Mouse (Mus musculus): ENCODE data around the gene Rho. TPM values are rescaled to one million over a fixed set of nuclear protein-coding genes. Genes with fewer than 3 reads are reported as not detected.

Rho gene
- 0.09 and 0.19 TPM in 2 replicates for polyA plus RNA-seq (2015; fragmentation: Nextera tagmentation; extraction: Ambion mirVana)

- Histone ChIP-seq H3K27me3 (no peaks in the 10 kb centered on the region), H3K36me3 (no peaks in the 10 kb centered on the region), H3K4me2 (replicated peaks) (no peak within 1 kb of the TSS), H3K4me1 (peaks cover 18% of the 10 kb centered on the region), H3K9me3 (no peaks in the 10 kb centered on the region), H3K4me3 (no peak within 1 kb of the TSS), H3K9ac (replicated peaks) (no peak within 1 kb of the TSS), H3K27ac (replicated peaks) (no peak within 1 kb of the TSS)
- no peak for ATAC-seq (replicated peaks)
- 90% methylated on average over 14 of the region's 14 CpGs for WGBS
Measured at GRCm38 (mm10) chr6:115931639-115932038, at the start of gene Rho. Rho (plus strand) TSS chr6:115931748.

DNA sequence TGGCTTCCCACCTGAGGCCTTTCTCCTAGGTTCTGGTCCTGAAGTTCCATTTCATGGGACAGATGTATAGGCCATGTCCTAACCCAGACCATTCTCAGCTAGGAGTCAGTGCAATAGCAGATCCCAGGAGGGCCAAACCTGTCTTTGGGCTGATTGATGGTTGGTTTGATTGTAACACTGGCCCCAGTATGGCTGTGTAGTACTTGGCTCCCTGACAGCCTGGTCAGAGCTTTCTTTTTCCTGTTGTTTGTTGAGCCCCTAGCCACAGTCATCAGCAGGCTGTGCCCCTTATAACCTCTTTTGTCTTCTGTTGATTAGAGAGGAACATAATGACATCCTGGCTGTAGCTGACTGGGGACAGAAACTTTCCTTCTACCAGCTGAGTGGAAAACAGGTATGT is 47.5 kb upstream of the Rho start:
- peaks cover 30% of the 10 kb centered on the region; the same call in 1 of the 2 replicates for H3K36me3 ChIP-seq
- H3K9me3 ChIP-seq = no peaks in the 10 kb centered on the region
- H3K27ac ChIP-seq (replicated peaks) = no peak overlapping the region
- no peak overlapping the region for H3K9ac ChIP-seq (replicated peaks)
- H3K27me3 ChIP-seq = no peaks in the 10 kb centered on the region
- no peak for ATAC-seq (replicated peaks)
- no peaks in the 10 kb centered on the region for H3K4me1 ChIP-seq
- no peak overlapping the region for H3K4me3 ChIP-seq
- no peak overlapping the region for H3K4me2 ChIP-seq (replicated peaks)

DNA sequence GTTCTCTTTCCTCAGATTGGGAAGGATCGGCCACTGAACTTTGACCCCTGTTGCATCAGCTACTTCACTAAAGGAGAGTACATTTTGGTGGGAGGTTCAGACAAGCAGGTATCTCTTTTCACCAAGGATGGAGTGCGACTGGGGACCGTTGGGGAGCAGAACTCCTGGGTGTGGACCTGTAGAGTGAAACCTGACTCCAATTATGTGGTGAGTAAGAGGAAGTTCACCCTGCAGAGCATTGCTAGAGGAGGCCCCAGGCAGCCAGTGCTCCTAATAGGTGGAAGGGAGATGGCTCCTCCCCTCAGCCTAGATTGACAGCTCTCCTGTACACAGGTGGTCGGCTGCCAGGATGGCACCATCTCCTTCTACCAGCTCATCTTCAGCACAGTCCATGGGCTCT is 44.7 kb upstream of the Rho start:
- H3K4me2 ChIP-seq (replicated peaks) = no peak overlapping the region
- H3K27ac ChIP-seq (replicated peaks) = no peak overlapping the region
- peaks cover 27% of the 10 kb centered on the region; the same call in 1 of the 2 replicates for H3K36me3 ChIP-seq
- no peak for ATAC-seq (replicated peaks)
- H3K9me3 ChIP-seq = no peaks in the 10 kb centered on the region
- WGBS = 76% methylated on average over 4 of the region's 4 CpGs
- H3K27me3 ChIP-seq = no peaks in the 10 kb centered on the region
- H3K4me3 ChIP-seq = no peak overlapping the region
- H3K9ac ChIP-seq (replicated peaks) = no peak overlapping the region
- peaks cover 17% of the 10 kb centered on the region for H3K4me1 ChIP-seq

- H3K36me3 ChIP-seq = peaks cover 27% of the 10 kb centered on the region; the same call in 1 of the 2 replicates
- no peak overlapping the region for H3K4me3 ChIP-seq
- H3K27me3 ChIP-seq = no peaks in the 10 kb centered on the region
- no peak overlapping the region for H3K27ac ChIP-seq (replicated peaks)
- peaks cover 24% of the 10 kb centered on the region for H3K4me1 ChIP-seq
- ATAC-seq (replicated peaks) = no peak
- no peaks in the 10 kb centered on the region for H3K9me3 ChIP-seq
- WGBS = 92% methylated on average over 3 of the region's 3 CpGs
- H3K4me2 ChIP-seq (replicated peaks) = no peak overlapping the region
- no peak overlapping the region for H3K9ac ChIP-seq (replicated peaks)
Measured at GRCm38 (mm10) chr6:115888296-115888695, 43.3 kb upstream of the Rho start.

DNA sequence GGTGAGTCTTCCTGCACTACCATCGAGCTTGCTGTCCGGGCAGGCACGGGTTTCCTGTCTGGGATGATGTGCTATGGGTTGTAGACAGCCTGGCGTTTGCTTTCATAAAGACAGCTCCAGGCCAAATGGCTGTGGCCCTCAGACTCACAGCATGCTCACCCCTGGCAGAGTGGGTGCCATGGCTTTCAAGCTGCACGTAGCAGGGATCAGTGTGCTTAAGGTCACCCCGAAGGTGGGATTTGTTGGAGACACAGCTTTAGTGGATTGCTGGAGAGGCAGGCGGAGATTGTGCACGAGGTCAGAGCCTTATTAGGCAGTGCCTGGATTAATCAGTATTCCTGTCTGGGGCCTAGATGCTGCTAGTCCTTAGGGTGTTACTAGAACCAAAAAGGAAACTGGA is 40.9 kb upstream of the Rho start:
- Histone ChIP-seq H3K27ac (replicated peaks) (peak overlapping the region; percentile 84), H3K9ac (replicated peaks) (no peak overlapping the region)
- 75% methylated on average over 8 of the region's 8 CpGs for WGBS

GRCm38 (mm10) chr6:115891061-115891460 is 40.5 kb upstream of the Rho start:
- no peak overlapping the region for H3K4me3 ChIP-seq
- no peak overlapping the region for H3K9ac ChIP-seq (replicated peaks)
- H3K36me3 ChIP-seq = peaks cover 21% of the 10 kb centered on the region; the same call in 1 of the 2 replicates
- ATAC-seq (replicated peaks) = peak; percentile 69
- no peak overlapping the region; the same call in 1 of the 2 replicates for H3K4me2 ChIP-seq (replicated peaks)
- H3K9me3 ChIP-seq = no peaks in the 10 kb centered on the region
- peak overlapping the region; percentile 84 for H3K27ac ChIP-seq (replicated peaks)
- WGBS = 52% methylated on average over 6 of the region's 6 CpGs
- no peaks in the 10 kb centered on the region for H3K27me3 ChIP-seq
- peaks cover 24% of the 10 kb centered on the region for H3K4me1 ChIP-seq

More for the DNA sequence above, 40.9 kb upstream of the Rho start:
- no peaks in the 10 kb centered on the region for H3K9me3 ChIP-seq
- H3K4me1 ChIP-seq = peaks cover 24% of the 10 kb centered on the region
- 0 out of 2 replicates have a peak, but pooled peaks have one; percentile 30 for ATAC-seq (replicated peaks)
- H3K4me3 ChIP-seq = no peak overlapping the region
- H3K27me3 ChIP-seq = no peaks in the 10 kb centered on the region
- peaks cover 21% of the 10 kb centered on the region; the same call in 1 of the 2 replicates for H3K36me3 ChIP-seq
- no peak overlapping the region; the same call in 1 of the 2 replicates for H3K4me2 ChIP-seq (replicated peaks)

DNA sequence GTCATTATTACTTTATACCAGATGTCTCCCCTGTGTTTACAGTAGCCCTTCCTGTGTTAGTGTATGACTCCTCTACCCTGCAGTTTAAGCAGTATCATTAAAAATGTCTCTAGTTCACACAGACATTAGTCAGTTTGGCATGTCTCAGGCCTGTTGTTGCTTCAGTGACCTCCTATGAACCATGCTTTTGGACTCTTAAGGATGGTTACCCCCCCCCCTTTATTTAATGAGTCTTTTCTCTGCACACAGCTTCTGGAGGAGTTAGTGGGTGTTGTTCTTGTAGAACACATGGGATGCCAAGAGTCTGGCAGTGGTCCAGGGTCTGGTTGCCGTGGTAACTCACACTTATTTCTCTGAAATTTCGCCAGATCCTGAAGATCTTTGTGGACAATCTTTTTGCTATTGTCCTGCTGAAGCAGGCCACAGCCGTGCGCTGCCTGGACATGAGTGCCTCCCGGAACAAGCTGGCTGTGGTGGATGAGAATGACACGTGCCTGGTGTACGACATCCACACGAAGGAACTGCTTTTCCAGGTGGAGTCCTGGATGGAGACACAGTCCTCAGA is 40.0 kb upstream of the Rho start:
- no peaks in the 10 kb centered on the region for H3K27me3 ChIP-seq
- ATAC-seq (replicated peaks) = peak; percentile 68
- peak overlapping the region; percentile 84 for H3K27ac ChIP-seq (replicated peaks)
- no peak overlapping the region for H3K4me3 ChIP-seq
- no peak overlapping the region for H3K9ac ChIP-seq (replicated peaks)
- H3K4me1 ChIP-seq = peaks cover 24% of the 10 kb centered on the region
- H3K36me3 ChIP-seq = peaks cover 21% of the 10 kb centered on the region; the same call in 1 of the 2 replicates
- no peaks in the 10 kb centered on the region for H3K9me3 ChIP-seq
- H3K4me2 ChIP-seq (replicated peaks) = no peak overlapping the region; the same call in 1 of the 2 replicates
- WGBS = 15% methylated on average over 8 of the region's 8 CpGs

DNA sequence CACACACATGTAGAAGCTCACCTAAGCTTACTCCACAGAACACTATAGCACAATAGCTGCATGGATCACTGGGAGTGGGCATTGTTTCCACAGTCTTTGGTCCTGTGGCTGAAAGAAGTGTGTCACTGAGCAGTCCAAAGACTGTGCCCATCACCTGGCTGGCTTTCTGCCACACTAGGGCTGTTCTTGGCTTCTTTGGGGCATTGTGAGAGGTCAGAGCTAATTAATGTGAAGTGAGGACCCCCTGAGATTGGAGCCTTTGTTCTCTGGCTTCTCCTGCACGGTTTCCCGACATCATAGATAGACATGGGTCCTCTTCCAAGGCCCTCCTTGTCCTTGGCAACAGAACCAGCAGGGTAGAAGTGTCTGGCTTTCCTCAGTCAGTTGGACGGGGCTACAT is 39.2 kb upstream of the Rho start:
- Histone ChIP-seq H3K9me3 (no peaks in the 10 kb centered on the region), H3K27ac (replicated peaks) (peak overlapping the region; percentile 84), H3K4me2 (replicated peaks) (no peak overlapping the region), H3K36me3 (peaks cover 16% of the 10 kb centered on the region; the same call in 1 of the 2 replicates), H3K9ac (replicated peaks) (no peak overlapping the region), H3K4me3 (no peak overlapping the region), H3K4me1 (peaks cover 31% of the 10 kb centered on the region), H3K27me3 (no peaks in the 10 kb centered on the region)
- 38% methylated on average over 3 of the region's 3 CpGs for WGBS
- ATAC-seq (replicated peaks) = peak; percentile 20; the same call in 1 of the 2 replicates

- Histone ChIP-seq H3K4me1 (peaks cover 23% of the 10 kb centered on the region), H3K27me3 (no peaks in the 10 kb centered on the region), H3K4me3 (no peak overlapping the region), H3K9ac (replicated peaks) (no peak overlapping the region), H3K36me3 (no peaks in the 10 kb centered on the region), H3K27ac (replicated peaks) (no peak overlapping the region), H3K9me3 (no peaks in the 10 kb centered on the region), H3K4me2 (replicated peaks) (no peak overlapping the region)
- 23% methylated on average over 1 of the region's 1 CpGs for WGBS
- no peak for ATAC-seq (replicated peaks)
Measured at GRCm38 (mm10) chr6:115896346-115896745, 35.2 kb upstream of the Rho start.

DNA sequence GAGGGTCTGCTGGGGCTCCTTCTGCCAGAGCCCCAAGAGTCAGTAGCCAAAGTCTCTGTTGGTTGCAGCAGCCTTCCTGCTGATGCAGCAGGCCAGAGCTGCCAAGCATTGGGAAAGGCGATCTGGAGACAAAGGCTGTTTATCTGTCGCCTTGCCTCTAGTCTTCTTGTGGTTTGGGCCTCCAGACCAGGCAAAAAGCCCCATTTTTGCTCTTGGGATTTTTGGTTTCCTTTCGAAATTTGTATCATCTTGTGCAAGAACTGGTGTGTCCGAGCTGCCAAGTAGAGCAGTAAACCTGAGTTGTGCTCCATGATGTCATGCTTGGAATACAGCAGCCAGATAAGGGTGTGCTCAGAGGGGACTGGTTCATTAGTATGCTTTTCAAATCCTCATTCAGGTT is 34.4 kb upstream of the Rho start:
- no peaks in the 10 kb centered on the region for H3K9me3 ChIP-seq
- H3K4me2 ChIP-seq (replicated peaks) = no peak overlapping the region
- peaks cover 19% of the 10 kb centered on the region for H3K4me1 ChIP-seq
- no peak for ATAC-seq (replicated peaks)
- H3K36me3 ChIP-seq = no peaks in the 10 kb centered on the region
- no peak overlapping the region for H3K9ac ChIP-seq (replicated peaks)
- no peak overlapping the region for H3K4me3 ChIP-seq
- no peaks in the 10 kb centered on the region for H3K27me3 ChIP-seq
- no peak overlapping the region for H3K27ac ChIP-seq (replicated peaks)
- WGBS = 75% methylated on average over 4 of the region's 4 CpGs

GRCm38 (mm10) chr6:115897926-115898520 is 33.5 kb upstream of the Rho start:
- no peak overlapping the region for H3K4me3 ChIP-seq
- H3K4me2 ChIP-seq (replicated peaks) = no peak overlapping the region
- no peaks in the 10 kb centered on the region for H3K36me3 ChIP-seq
- no peak for ATAC-seq (replicated peaks)
- H3K9me3 ChIP-seq = no peaks in the 10 kb centered on the region
- no peak overlapping the region for H3K27ac ChIP-seq (replicated peaks)
- WGBS = 82% methylated on average over 7 of the region's 7 CpGs
- peaks cover 13% of the 10 kb centered on the region; the same call in 1 of the 2 replicates for H3K4me1 ChIP-seq
- no peak overlapping the region for H3K9ac ChIP-seq (replicated peaks)
- H3K27me3 ChIP-seq = no peaks in the 10 kb centered on the region

GRCm38 (mm10) chr6:115901062-115901461 is 30.5 kb upstream of the Rho start:
- Histone ChIP-seq H3K4me1 (peaks cover 16% of the 10 kb centered on the region; the same call in 1 of the 2 replicates), H3K4me2 (replicated peaks) (no peak overlapping the region), H3K9me3 (no peaks in the 10 kb centered on the region), H3K4me3 (no peak overlapping the region), H3K9ac (replicated peaks) (no peak overlapping the region), H3K27ac (replicated peaks) (no peak overlapping the region; the same call in 1 of the 2 replicates), H3K27me3 (no peaks in the 10 kb centered on the region), H3K36me3 (peaks cover 3% of the 10 kb centered on the region; the same call in 1 of the 2 replicates)
- WGBS = 29% methylated on average over 3 of the region's 3 CpGs
- peak; percentile 72; the same call in 1 of the 2 replicates for ATAC-seq (replicated peaks)

Measured in forebrain, embryonic 15.5 days (tissue).